Mouse (Mus musculus): ENCODE results near the gene Kcnk10.

Gene Kcnk10

DNA sequence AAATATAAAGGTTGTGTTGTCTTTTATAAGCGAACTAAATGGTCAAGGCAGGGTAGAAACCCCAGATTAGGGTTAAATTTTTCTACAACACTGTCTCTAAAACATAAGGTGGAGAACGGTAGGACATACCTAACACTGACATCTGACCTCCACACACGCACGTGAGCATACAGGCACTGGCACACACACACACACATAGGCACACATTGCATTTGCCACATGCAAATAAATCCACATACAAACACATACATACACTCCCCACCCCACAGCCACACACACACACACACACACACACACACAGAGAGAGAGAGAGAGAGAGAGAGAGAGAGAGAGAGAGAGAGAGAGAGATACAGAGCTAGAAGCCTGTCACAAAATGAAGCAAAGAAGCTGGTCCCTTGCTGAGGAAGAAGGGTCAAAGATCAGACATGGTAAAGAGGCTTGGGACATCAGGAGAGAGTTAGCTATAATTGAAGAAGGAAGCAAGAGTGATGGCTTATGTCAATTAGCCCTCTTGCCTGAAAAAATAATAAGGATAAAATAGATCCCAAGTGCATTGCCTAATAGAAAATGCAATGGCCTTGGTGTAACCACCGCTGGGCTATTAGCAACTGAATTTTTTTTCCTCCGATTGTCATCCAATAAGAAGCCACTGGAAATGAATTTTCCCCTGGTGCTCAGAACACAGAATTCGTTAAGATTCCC, 58.1 kb downstream of the Kcnk10 start:
- DNase-seq (ENCODE audit: low spot score): no peak

DNA sequence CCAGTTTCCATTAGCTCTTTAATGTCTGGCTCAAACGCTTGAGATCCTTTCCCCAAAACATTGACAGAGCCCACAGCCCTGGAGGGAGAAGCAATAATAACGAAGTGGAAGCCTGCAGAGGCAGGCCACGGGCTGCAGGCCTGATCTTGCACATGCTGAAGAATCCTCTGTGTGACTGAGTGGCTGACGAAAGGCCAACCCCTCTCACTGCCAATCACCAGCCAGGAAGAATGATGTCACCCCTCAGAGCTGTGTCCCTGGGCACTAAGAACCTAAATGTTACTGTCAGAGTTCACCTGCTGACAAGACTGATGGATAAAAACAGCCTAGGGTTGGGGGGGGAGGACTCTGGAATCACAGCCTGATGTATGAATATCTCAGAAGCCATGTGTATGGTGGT, 72.5 kb downstream of the Kcnk10 start:
- DNase-seq (ENCODE audit: low spot score): no peak

DNA sequence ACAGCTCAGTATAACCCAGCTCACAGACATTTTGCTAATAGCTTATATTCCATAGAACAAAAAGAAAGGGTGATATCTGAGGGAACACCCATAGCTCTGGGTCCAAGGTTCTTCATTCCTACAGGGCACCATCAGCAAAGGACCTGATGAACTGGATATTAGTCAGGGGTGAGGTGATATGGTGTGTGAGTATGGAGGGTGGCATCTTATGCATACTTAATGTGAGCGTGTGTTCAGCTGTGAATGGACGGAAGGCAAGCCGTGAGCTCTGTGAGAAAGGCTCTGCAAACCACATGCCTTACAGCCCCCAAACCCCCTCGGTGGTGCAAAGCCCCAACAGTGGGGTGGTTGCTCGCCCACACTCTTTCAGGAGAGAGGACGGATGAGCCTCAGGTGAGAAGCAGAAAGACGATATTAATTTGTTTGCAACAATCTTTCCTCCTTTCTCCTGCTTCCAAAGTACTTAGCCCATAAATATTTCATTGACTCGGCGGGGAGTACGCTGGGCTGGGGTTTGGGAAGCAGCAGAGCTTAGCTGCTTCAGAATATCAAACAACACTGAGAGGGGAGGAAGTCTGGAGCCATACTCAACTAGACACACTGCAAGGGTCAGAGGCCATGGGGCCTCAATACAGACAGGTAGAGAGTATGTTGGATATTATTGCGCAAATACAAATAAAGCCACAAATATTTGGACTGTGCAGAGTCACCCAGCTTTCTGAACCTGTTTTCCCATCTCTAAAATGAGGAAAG, 76.4 kb downstream of the Kcnk10 start:
- no peak for DNase-seq (ENCODE audit: low spot score)

- no peak for DNase-seq (ENCODE audit: low spot score)
Measured at GRCm38 (mm10) chr12:98501045-98501444, 77.1 kb downstream of the Kcnk10 start.

- no peak for DNase-seq (ENCODE audit: low spot score)
Measured at GRCm38 (mm10) chr12:98481460-98481859, 96.7 kb downstream of the Kcnk10 start.

GRCm38 (mm10) chr12:98481048-98481447, 97.1 kb downstream of the Kcnk10 start:
- no peak for DNase-seq (ENCODE audit: low spot score)

DNA sequence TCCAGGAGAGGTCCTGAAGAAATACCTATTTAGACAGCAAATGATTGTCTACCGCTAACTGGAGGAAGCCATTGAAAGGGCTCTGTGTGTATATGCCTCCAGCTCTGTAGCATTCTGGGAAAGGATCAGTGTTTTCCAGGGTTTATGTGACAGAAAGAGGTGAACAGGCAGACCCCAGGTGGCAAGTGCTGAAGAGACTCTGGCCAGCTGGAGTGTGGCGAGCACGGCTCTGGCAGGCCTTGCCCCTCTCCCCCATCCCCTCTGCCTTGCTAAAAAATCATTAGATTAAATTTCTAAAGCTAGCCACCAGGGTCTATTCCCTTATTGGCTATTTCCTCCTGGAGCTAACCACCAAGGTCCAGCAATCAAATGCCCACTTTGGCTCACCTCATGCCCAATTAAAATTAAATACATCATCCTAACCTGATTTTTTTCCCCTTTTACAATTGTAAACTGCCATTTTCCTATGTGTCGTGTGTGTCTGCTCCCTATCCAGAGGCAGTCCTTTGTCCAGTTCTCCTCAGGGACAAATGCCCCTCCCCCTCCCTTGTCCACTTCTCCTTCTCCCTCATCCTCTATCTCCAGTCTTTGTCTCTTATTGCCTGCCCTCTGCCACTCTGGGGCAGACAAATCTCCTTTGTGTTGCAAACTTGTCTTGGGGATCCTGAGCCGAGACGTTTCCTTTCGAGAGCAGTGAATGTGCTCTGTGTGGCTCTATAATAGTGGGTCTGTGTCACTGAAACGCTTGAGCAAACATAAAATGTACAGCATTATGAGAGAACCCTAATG, 100.2 kb downstream of the Kcnk10 start:
- DNase-seq (ENCODE audit: low spot score): peak; percentile 35

GRCm38 (mm10) chr12:98471232-98471631, 106.9 kb downstream of the Kcnk10 start:
- no peak for DNase-seq (ENCODE audit: low spot score)

DNA sequence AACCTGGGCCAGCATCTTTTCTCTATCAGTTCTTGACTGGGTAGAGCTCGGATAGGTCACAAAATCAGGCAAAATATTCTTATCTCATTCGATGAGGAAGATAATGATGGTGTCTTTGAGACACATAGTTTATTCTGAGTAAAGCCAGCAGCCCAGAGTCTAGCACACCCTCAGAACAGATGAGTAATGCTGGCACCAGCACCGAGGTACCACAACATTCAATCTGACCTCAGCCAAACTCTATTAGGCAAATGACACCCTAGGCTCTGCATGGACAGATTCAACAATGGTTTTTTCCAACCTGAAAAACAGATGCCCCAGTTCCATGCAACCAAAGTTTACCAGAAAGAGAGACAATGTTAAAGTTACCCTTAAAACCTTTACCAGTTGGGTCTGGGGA, 108.0 kb downstream of the Kcnk10 start:
- DNase-seq (ENCODE audit: low spot score): no peak

- no peak for DNase-seq (ENCODE audit: low spot score)
Measured at GRCm38 (mm10) chr12:98467793-98468192, 110.3 kb downstream of the Kcnk10 start.

DNA sequence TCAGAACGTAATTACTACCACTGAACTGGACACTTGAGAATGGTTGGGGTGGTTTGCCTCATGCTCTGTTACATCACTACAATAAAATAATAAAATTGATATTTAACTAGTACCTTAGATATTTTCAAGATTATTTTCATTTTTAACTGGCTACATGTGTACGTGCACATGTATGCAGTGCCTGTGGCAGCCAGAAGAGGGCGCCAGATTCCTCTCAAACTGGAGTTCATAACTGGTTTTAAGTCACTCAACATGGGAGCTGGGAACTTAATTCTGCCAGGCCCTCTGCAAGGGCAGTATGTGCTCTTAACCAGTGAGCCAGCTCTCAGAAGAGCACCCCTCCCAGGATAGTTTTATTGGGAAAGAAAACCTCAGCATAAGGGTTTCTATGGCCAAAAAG, 118.2 kb downstream of the Kcnk10 start:
- DNase-seq (ENCODE audit: low spot score): peak; percentile 22

GRCm38 (mm10) chr12:98458944-98459343, 119.2 kb downstream of the Kcnk10 start:
- no peak for DNase-seq (ENCODE audit: low spot score)

DNA sequence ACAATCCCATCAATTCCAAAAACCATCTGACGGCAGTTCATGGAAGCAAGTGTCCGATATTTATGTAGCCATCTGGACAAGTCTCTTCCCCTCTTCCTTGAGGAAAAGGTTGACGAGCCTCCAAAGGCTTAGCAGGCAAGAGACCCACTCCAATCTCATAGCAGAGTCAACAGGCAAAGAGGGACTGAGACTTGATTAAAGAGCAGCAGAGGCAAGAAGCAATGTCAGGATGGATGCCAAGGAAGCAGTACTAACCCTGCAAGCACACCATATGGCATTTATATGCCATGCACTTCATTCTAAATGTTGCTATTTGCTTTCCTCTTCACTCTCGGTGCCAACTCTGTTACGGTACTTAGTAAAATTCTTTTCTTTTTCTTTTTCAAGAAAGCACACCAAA, 119.6 kb downstream of the Kcnk10 start:
- no peak for DNase-seq (ENCODE audit: low spot score)

- no peak for DNase-seq (ENCODE audit: low spot score)
Measured at GRCm38 (mm10) chr12:98453161-98453560, 124.9 kb downstream of the Kcnk10 start.

DNA sequence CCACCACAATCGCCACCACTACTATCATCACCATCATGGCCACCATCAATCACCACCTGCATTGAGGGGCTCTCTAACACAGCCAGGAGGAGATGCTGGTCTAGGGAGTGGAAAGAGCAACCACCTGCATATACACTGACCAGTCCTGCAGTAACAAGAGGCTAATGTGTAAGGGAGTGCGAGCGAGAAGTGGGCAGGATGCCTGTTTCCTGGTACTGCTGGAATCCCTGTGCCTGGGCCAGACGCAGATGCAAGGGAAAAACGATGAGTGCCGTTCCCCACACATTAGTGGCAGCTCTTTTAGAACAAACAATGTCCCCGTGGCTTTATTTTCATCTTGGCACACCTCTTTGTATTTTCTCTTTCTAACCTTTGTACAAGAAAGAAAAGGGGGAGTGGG, 125.5 kb downstream of the Kcnk10 start:
- no peak for DNase-seq (ENCODE audit: low spot score)

GRCm38 (mm10) chr12:98445637-98446036, 132.5 kb downstream of the Kcnk10 start:
- no peak for DNase-seq (ENCODE audit: low spot score)

GRCm38 (mm10) chr12:98444860-98445259, 133.2 kb downstream of the Kcnk10 start:
- no peak for DNase-seq (ENCODE audit: low spot score)

DNA sequence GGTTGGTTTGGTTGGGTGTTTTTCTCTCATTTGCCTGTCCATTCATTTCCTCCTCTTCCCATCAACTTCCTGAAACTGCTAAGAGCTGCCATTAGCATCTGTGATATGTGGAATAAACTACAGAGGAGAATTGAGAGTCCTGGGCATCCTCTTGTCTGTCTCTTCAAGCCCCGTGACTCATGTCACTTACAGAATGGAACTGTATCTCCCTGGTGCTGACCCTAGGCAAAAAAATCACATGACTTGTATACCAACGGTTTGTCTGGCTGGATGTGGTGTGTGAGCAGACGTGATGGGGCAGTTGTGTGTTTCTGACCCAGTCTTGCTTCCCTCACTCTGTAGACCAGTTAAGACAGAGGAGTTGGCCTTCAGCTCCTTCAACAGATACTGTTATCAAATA, 134.4 kb downstream of the Kcnk10 start:
- DNase-seq (ENCODE audit: low spot score): no peak

DNA sequence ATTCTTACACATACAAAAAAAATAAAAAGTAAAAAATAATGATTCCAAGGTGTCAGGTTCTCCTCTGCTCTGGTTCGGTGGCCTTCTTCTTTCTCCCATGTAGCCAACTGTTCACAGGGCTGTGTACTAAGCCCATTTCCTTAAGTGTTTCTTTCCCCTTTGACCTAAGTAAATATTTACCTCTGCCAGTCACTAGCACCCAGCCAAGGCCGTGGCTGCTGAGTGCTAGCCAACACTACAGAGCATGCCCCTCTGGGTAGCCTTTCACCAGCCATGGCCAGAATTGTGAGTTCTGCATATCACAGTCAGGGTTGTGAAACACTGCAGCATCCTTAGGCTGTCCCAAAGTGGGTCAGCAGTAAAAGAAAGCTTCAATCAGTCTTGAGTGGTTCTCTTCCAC, 140.0 kb downstream of the Kcnk10 start:
- DNase-seq (ENCODE audit: low spot score): no peak

- no peak for DNase-seq (ENCODE audit: low spot score)
Measured at GRCm38 (mm10) chr12:98430683-98431082, 147.4 kb downstream of the Kcnk10 start.

DNA sequence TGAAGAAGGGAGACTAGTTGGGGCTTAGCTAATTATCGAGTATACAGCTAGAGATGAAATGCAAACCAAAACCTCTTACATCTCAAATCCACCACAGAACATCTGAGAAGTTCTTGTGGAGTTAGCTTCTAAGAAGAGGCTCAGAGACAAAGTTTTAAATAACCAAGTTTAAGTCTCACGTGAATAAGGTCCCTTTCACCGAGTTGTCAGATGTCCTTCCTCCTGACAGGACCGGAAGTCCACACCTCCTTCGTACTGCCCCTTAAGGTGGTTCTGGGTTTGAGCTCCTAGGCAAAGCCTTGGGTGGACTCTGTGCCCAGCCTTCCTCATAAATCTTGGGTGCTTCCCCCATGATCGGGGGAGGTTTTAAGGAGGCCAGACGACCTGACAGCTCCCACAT, 156.8 kb downstream of the Kcnk10 start:
- DNase-seq (ENCODE audit: low spot score): no peak

GRCm38 (mm10) chr12:98419849-98420248, 158.3 kb downstream of the Kcnk10 start:
- no peak for DNase-seq (ENCODE audit: low spot score)

GRCm38 (mm10) chr12:98409580-98409979, 168.5 kb downstream of the Kcnk10 start:
- DNase-seq (ENCODE audit: low spot score): peak; percentile 6

Measured in retina, embryonic 14.5 days (tissue).